Mouse (Mus musculus): ENCODE measurements at regions not wholly inside any gene's neighbourhood (a gene's known extent, or its start where the extent isn't known, plus 50 kb on each side); places are given as distances from the start of the nearest gene placed in this dataset.
A peak's percentile ranks its signal among the peaks of the same experiment; 100 is the strongest.

GRCm38 (mm10) chr5:74767993-74768392 lies 65.3 kb upstream of the Lnx1 start:
- no peak for DNase-seq

GRCm38 (mm10) chr5:74766211-74766610 lies 63.5 kb upstream of the Lnx1 start:
- DNase-seq = no peak

- peak; percentile 23 to 26 for DNase-seq
Measured at GRCm38 (mm10) chr5:74765061-74765767, 62.5 kb upstream of the Lnx1 start.

DNA sequence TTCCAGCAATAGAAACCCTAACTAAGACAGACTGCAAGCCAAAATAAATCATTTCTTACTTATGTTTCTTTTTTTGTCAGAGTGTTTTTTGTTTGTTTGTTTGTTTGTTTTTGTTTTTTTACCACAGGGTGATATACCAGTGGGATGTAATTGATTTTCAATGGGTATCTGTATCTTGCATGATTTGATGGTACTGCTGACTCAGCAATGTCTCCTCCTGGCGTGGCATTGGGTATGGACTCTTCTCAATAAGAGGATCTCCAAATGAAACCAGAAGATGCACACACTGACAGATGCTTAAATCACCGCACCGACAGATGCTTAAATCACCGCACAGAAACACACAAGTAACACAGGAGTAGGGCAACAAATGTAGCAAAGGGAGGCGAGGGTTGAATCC lies 54.8 kb upstream of the Lnx1 start:
- no peak for DNase-seq

DNA sequence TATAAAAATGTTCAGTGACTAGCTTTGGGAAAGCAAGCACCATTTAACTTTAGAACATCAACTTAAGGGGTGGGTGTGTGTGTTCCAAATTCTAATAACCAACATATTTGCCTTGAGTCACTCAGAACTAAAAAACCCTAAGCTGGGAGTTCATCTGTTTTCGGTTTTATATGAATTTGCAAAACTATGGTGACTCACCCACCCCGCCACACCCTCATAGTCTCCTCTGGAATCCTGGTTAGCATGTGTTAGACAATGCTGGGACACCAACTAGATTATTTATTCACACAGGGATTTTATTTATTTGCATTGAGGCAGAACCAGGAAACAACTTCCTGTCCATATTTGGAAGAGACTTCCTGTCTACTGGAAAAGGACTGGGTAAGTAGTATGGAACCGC lies 50.2 kb upstream of the Lnx1 start:
- DNase-seq = no peak

All from lung, postnatal 4 days (tissue).